Mouse (Mus musculus) spleen, adult 12 weeks (tissue): ENCODE measurements around the gene Olfr90.
"Not testable (repeated sequence)": the region's sequence is repeated elsewhere in the genome, so short reads cannot be mapped to it uniquely, and the experiment has no call there.

Source experiments
- DNase-seq: peaks from one replicate; pipeline ENCODE4 v3.0.0; 2022; ENCODE audit warnings: low spot score

The Olfr90 gene

GRCm38 (mm10) chr17:37088399-37088798, at the start of gene Olfr90:
Gene Olfr90 (minus strand): TSS chr17:37088499.
- DNase-seq: no peak

- DNase-seq: not testable (repeated sequence)
These were observed 43.1 kb upstream of the Olfr90 start for GRCm38 (mm10) chr17:37131366-37131765.

- DNase-seq: no peak
These were observed 31.7 kb upstream of the Olfr90 start, which contains the start of gene Olfr92 for GRCm38 (mm10) chr17:37119988-37120387. Gene Olfr92 (minus strand): TSS chr17:37120088.

- DNase-seq: no peak
These were observed 9.9 kb upstream of the Olfr90 start, which contains the start of gene Olfr91 for GRCm38 (mm10) chr17:37098178-37098577. Gene Olfr91 (minus strand): TSS chr17:37098278.

GRCm38 (mm10) chr17:37093289-37093688, 5.0 kb upstream of the Olfr90 start:
- no peak for DNase-seq

- DNase-seq: no peak
These were observed 3.9 kb upstream of the Olfr90 start for GRCm38 (mm10) chr17:37092198-37092597.

GRCm38 (mm10) chr17:37085545-37085944, 2.8 kb downstream of the Olfr90 start:
- DNase-seq: no peak

- no peak for DNase-seq
These were observed 3.7 kb downstream of the Olfr90 start for GRCm38 (mm10) chr17:37084632-37085031.

GRCm38 (mm10) chr17:37083327-37083726, 5.0 kb downstream of the Olfr90 start:
- no peak for DNase-seq

GRCm38 (mm10) chr17:37081659-37082058, 6.6 kb downstream of the Olfr90 start:
- no peak for DNase-seq

GRCm38 (mm10) chr17:37080119-37080518, 8.2 kb downstream of the Olfr90 start:
- DNase-seq: no peak

- no peak for DNase-seq
These were observed 9.3 kb downstream of the Olfr90 start for GRCm38 (mm10) chr17:37078990-37079389.

- no peak for DNase-seq
These were observed 10.1 kb downstream of the Olfr90 start for GRCm38 (mm10) chr17:37078193-37078592.

- DNase-seq: no peak
These were observed 12.5 kb downstream of the Olfr90 start for GRCm38 (mm10) chr17:37075766-37076165.

GRCm38 (mm10) chr17:37075181-37075580, 13.1 kb downstream of the Olfr90 start:
- DNase-seq: no peak

GRCm38 (mm10) chr17:37072730-37073276, 15.5 kb downstream of the Olfr90 start:
- DNase-seq: no peak

- DNase-seq: no peak
These were observed 16.1 kb downstream of the Olfr90 start for GRCm38 (mm10) chr17:37072080-37072729.

- DNase-seq: no peak
These were observed 18.2 kb downstream of the Olfr90 start for GRCm38 (mm10) chr17:37070121-37070520.

GRCm38 (mm10) chr17:37067861-37068260, 20.4 kb downstream of the Olfr90 start:
- DNase-seq: no peak

- DNase-seq: no peak
These were observed 22.3 kb downstream of the Olfr90 start for GRCm38 (mm10) chr17:37065993-37066392.

- no peak for DNase-seq
These were observed 24.4 kb downstream of the Olfr90 start for GRCm38 (mm10) chr17:37063686-37064495.

- no peak for DNase-seq
These were observed 25.2 kb downstream of the Olfr90 start for GRCm38 (mm10) chr17:37063063-37063462.

- no peak for DNase-seq
These were observed 26.1 kb downstream of the Olfr90 start for GRCm38 (mm10) chr17:37062101-37062641.
